Mouse (Mus musculus): ENCODE measurements at regions not wholly inside any gene's neighbourhood (a gene's known extent, or its start where the extent isn't known, plus 50 kb on each side); places are given as distances from the start of the nearest gene placed in this dataset.

DNA sequence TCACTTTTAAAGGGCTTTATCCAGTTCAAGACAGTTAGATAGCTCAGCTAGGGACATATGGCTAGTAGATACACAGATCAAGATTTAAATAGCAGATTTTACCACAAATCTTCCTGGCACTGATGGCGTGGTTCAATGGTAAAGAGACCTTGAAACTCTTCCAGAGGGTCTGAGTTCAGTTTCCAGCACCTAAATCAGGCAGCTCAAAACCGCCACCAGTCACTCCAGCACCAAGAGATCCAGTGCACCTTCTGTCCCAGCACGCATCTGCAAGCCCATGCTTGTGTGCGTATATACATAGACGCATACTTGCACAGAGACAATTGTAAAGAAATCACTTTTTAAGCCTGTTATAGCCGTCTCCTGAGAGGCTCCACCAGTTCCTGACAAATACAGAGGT, 454.0 kb upstream of the Jmjd1c start:
- TF ChIP-seq CTCF (conservative IDR thresholded peaks at IDR 0.05; ENCODE audit: low read length) (no peak), POU5F1 (IDR thresholded peaks at IDR 0.05; ENCODE audit: borderline replicate concordance, low read length) (no peak)
